Mouse (Mus musculus) ES-Bruce4 (cell line): Measurements from ENCODE around the gene Slc35d1.

Experiments
- EP300 ChIP-seq: IDR thresholded peaks from 2 replicates; pipeline ENCODE4 v1.6.1; 2011; ENCODE audit warnings: low read depth, low read length; ENCODE audit not compliant: insufficient read depth
- POLR2A ChIP-seq: IDR thresholded peaks from one replicate; pipeline ENCODE4 v1.8.1; 2011; ENCODE audit warnings: low read length; ENCODE audit not compliant: insufficient read depth

GRCm38 (mm10) chr4:103174001-103174400, 41.0 kb downstream of the Slc35d1 start:
- TF ChIP-seq EP300 (no peak), POLR2A (no peak)
